Mouse (Mus musculus): ENCODE results near the gene Eif4ebp2.

GRCm38 (mm10) chr10:61448834-61449233 lies 3.6 kb downstream of the Eif4ebp2 start:
- TF ChIP-seq CTCF (IDR thresholded peaks at IDR 0.05; ENCODE audit: extremely low read depth, insufficient read length, insufficient replicate concordance, low read depth, low read length) (no peak), POLR2A (IDR thresholded peaks at IDR 0.05; ENCODE audit: low read depth, low read length) (no peak)
